Mouse (Mus musculus): Measurements from ENCODE around the gene Thrb.

GRCm38 (mm10) chr14:17988580-17988979, 328.5 kb downstream of the Thrb start:
- TF ChIP-seq POLR2A (IDR thresholded peaks at IDR 0.05; ENCODE audit: insufficient read length, low read depth) (no peak), USF1 (IDR thresholded peaks at IDR 0.05; ENCODE audit: low read depth) (no peak), MAX (IDR thresholded peaks at IDR 0.05; ENCODE audit: low read depth) (no peak), TCF3 (IDR thresholded peaks at IDR 0.05; ENCODE audit: insufficient read length, low read depth) (no peak)
